Mouse (Mus musculus): ENCODE measurements at regions not wholly inside any gene's neighbourhood (a gene's known extent, or its start where the extent isn't known, plus 50 kb on each side); places are given as distances from the start of the nearest gene placed in this dataset.
"Not testable (repeated sequence)": the region's sequence is repeated elsewhere in the genome, so short reads cannot be mapped to it uniquely, and the experiment has no call there.

GRCm38 (mm10) chr19:19636055-19636454, 525.1 kb upstream of the Rorb start:
- no peak for DNase-seq (ENCODE audit: low spot score in 2 of 2)

GRCm38 (mm10) chr19:19587866-19588265, 476.9 kb upstream of the Rorb start:
- DNase-seq (ENCODE audit: low spot score in 2 of 2): no peak

GRCm38 (mm10) chr19:19575000-19575544, 464.1 kb upstream of the Rorb start:
- not testable (repeated sequence) for DNase-seq (ENCODE audit: low spot score in 2 of 2)

GRCm38 (mm10) chr19:19564657-19565056, 453.7 kb upstream of the Rorb start:
- no peak for DNase-seq (ENCODE audit: low spot score in 2 of 2)

GRCm38 (mm10) chr19:19535131-19535530, 424.1 kb upstream of the Rorb start:
- DNase-seq (ENCODE audit: low spot score in 2 of 2): peak in 1 of 2 experiments; percentile 28

- DNase-seq (ENCODE audit: low spot score in 2 of 2): no peak
These were observed 413.2 kb upstream of the Rorb start for GRCm38 (mm10) chr19:19524232-19524631.

- DNase-seq (ENCODE audit: low spot score in 2 of 2): no peak
These were observed 412.6 kb upstream of the Rorb start for GRCm38 (mm10) chr19:19523629-19524028.

GRCm38 (mm10) chr19:19478192-19478932, 367.4 kb upstream of the Rorb start:
- DNase-seq (ENCODE audit: low spot score in 2 of 2): no peak
